Mouse (Mus musculus) testis, adult 2 months (tissue): ENCODE results near the gene Tenm4. TPM values are rescaled to one million over a fixed set of nuclear protein-coding genes. Genes with fewer than 3 reads are reported as not detected.

ENCODE experiments used
- H3K27ac ChIP-seq: fragments of 200-500 bp; 2 replicates; pipeline ENCODE4 v1.5.1; 2012; ENCODE audit warnings: low read depth, low read length; ENCODE audit not compliant: control insufficient read depth, insufficient read depth
- H3K27me3 ChIP-seq: fragments of 200-500 bp; 2 replicates; pipeline ENCODE4 v1.6.1; 2012; ENCODE audit warnings: mild to moderate bottlenecking, low read length, moderate library complexity; ENCODE audit not compliant: control insufficient read depth, insufficient read depth
- H3K36me3 ChIP-seq: fragments of 200-500 bp; 2 replicates; pipeline ENCODE4 v1.6.1; 2012; ENCODE audit warnings: mild to moderate bottlenecking, low read length; ENCODE audit not compliant: control insufficient read depth, insufficient read depth
- H3K4me1 ChIP-seq: fragments of 200-500 bp; 2 replicates; pipeline ENCODE4 v1.6.1; 2012; ENCODE audit warnings: low read length; ENCODE audit not compliant: control insufficient read depth, insufficient read depth
- H3K4me3 ChIP-seq: fragments of 200-500 bp; 2 replicates; pipeline ENCODE4 v1.5.1; 2012; ENCODE audit warnings: low read depth, mild to moderate bottlenecking, low read length, moderate library complexity, mixed read lengths; ENCODE audit not compliant: control insufficient read depth
- CTCF ChIP-seq: fragments of 200-500 bp; IDR thresholded peaks from 2 replicates; pipeline ENCODE4 v1.5.1; 2012; ENCODE audit warnings: low read depth, mild to moderate bottlenecking, inconsistent platforms, low read length, moderate library complexity; ENCODE audit not compliant: control insufficient read depth, insufficient read depth, insufficient replicate concordance
- POLR2A ChIP-seq: fragments of 200-500 bp; IDR thresholded peaks from 2 replicates; pipeline ENCODE4 v1.6.1; 2012; ENCODE audit warnings: low read depth, mild to moderate bottlenecking, inconsistent platforms, low read length, moderate library complexity; ENCODE audit not compliant: control insufficient read depth
- polyA plus RNA-seq: library from polyadenylated mRNA; depleted of rRNA; stranded (reverse); fragments of >200 nt; gene quantifications from 2 replicates; pipeline ENCODE4 v1.2.3, GENCODE M21; 2012

Gene Tenm4
- polyA plus RNA-seq, 1 experiment = 2.3 TPM

GRCm38 (mm10) chr7:96375507-96375906 lies 204.5 kb downstream of the Tenm4 start:
- Histone ChIP-seq H3K27me3 (no peaks in the 10 kb centered on the region), H3K36me3 (no peaks in the 10 kb centered on the region), H3K4me1 (no peaks in the 10 kb centered on the region), H3K27ac (no peak overlapping the region), H3K4me3 (no peak overlapping the region)
- TF ChIP-seq CTCF (no peak), POLR2A (no peak)

GRCm38 (mm10) chr7:96383686-96384528 lies 212.9 kb downstream of the Tenm4 start:
- Histone ChIP-seq H3K4me3 (no peak overlapping the region), H3K27me3 (no peaks in the 10 kb centered on the region), H3K36me3 (no peaks in the 10 kb centered on the region), H3K27ac (no peak overlapping the region), H3K4me1 (no peaks in the 10 kb centered on the region)
- TF ChIP-seq POLR2A = no peak
- TF ChIP-seq CTCF = no peak

GRCm38 (mm10) chr7:96384726-96385500 lies 213.9 kb downstream of the Tenm4 start:
- TF ChIP-seq POLR2A = no peak
- TF ChIP-seq CTCF = no peak
- Histone ChIP-seq H3K27me3 (no peaks in the 10 kb centered on the region), H3K27ac (no peak overlapping the region), H3K36me3 (no peaks in the 10 kb centered on the region), H3K4me3 (no peak overlapping the region), H3K4me1 (no peaks in the 10 kb centered on the region)

- TF ChIP-seq CTCF = no peak
- TF ChIP-seq POLR2A = no peak
- Histone ChIP-seq H3K27ac (no peak overlapping the region), H3K4me3 (no peak overlapping the region), H3K36me3 (no peaks in the 10 kb centered on the region), H3K27me3 (no peaks in the 10 kb centered on the region), H3K4me1 (no peaks in the 10 kb centered on the region)
Observed at GRCm38 (mm10) chr7:96385850-96386249, 214.8 kb downstream of the Tenm4 start.

- no peak overlapping the region for H3K4me3 ChIP-seq
- H3K4me1 ChIP-seq = no peaks in the 10 kb centered on the region
- H3K36me3 ChIP-seq = no peaks in the 10 kb centered on the region
- TF ChIP-seq POLR2A (no peak), CTCF (no peak)
- H3K27me3 ChIP-seq = no peaks in the 10 kb centered on the region
- no peak overlapping the region for H3K27ac ChIP-seq
Observed at GRCm38 (mm10) chr7:96390034-96390670, 219.1 kb downstream of the Tenm4 start.

GRCm38 (mm10) chr7:96390894-96391293 lies 219.8 kb downstream of the Tenm4 start:
- H3K4me3 ChIP-seq = no peak overlapping the region
- no peaks in the 10 kb centered on the region for H3K27me3 ChIP-seq
- H3K36me3 ChIP-seq = no peaks in the 10 kb centered on the region
- H3K4me1 ChIP-seq = no peaks in the 10 kb centered on the region
- TF ChIP-seq POLR2A (no peak), CTCF (no peak)
- no peak overlapping the region for H3K27ac ChIP-seq
